ENCODE assay signal across 7 mouse cellular contexts in genomic region chr6:122340349-122341000, GRCm38 (mm10). TPM values are rescaled to one million over a fixed set of nuclear protein-coding genes. Genes with fewer than 3 reads are reported as not detected.
DNase-seq lines count a peak whose midpoint lies in the region; ATAC-seq and TF ChIP-seq lines count a peak whose summit lies in the region.

TSS of gene Phc1 (minus strand) at chr6:122340561.

- H3K4me3 ChIP-seq in thymus, adult 2 months (ENCODE audit: control insufficient read depth, insufficient read depth, low read length): peak within 1 kb of the TSS; percentile 87
- H3K4me3 ChIP-seq in bone marrow macrophage, adult 2 months (ENCODE audit: insufficient read depth, low read length): peak within 1 kb of the TSS; percentile 97
- peak within 1 kb of the TSS; percentile 73 for H3K4me3 ChIP-seq in lung, embryonic 14.5 days (ENCODE audit: low read depth, low read length)
- peak within 1 kb of the TSS; percentile 83 for H3K4me3 ChIP-seq in small intestine, adult 2 months (ENCODE audit: low read depth, low read length)

- H3K4me2 ChIP-seq in lung, embryonic 14.5 days: peak within 1 kb of the TSS; percentile 74

- H3K4me1 ChIP-seq in thymus, adult 2 months (replicated peaks; ENCODE audit: control insufficient read depth, insufficient read depth, low read length): no peaks in the 10 kb centered on the region
- H3K4me1 ChIP-seq in bone marrow macrophage, adult 2 months (ENCODE audit: control insufficient read depth, insufficient read depth, low read length): peaks cover 4% of the 10 kb centered on the region; the same call in 1 of the 2 replicates
- H3K4me1 ChIP-seq in lung, embryonic 14.5 days (ENCODE audit: insufficient read depth): 0 out of 2 replicates have a peak, but pooled peaks cover 4% of the 10 kb centered on the region
- no peaks in the 10 kb centered on the region; the same call in 1 of the 2 replicates for H3K4me1 ChIP-seq in small intestine, adult 2 months (ENCODE audit: control insufficient read depth, insufficient read depth, insufficient read length, low read length)

- ATAC-seq in inflammation-experienced regulatory T-cells, adult 6 months: peak; percentile 51
- peak; percentile 17 for ATAC-seq in lung, embryonic 14.5 days (ENCODE audit: insufficient read depth)

- 5% methylated on average over 17 of the region's 17 CpGs for WGBS in thymus, adult 2 months
- WGBS in lung, embryonic 14.5 days: 1% methylated on average over 17 of the region's 17 CpGs
- 2% methylated on average over 17 of the region's 17 CpGs for WGBS in small intestine, adult 2 months

- no peaks in the 10 kb centered on the region for H3K36me3 ChIP-seq in thymus, adult 2 months (ENCODE audit: control insufficient read depth, insufficient read depth, low read length)
- peaks cover 12% of the 10 kb centered on the region for H3K36me3 ChIP-seq in lung, embryonic 14.5 days (ENCODE audit: insufficient read depth)
- no peaks in the 10 kb centered on the region for H3K36me3 ChIP-seq in small intestine, adult 2 months (ENCODE audit: control insufficient read depth, insufficient read depth, low read length)

- H3K9me3 ChIP-seq in lung, embryonic 14.5 days (ENCODE audit: low read depth, low read length): no peaks in the 10 kb centered on the region

- peak within 1 kb of the TSS; percentile 91 for H3K27ac ChIP-seq in thymus, adult 2 months (ENCODE audit: control insufficient read depth, insufficient read depth, low read length)
- no peak within 1 kb of the TSS for H3K27ac ChIP-seq in bone marrow macrophage, adult 2 months (ENCODE audit: insufficient read depth, low read depth, low read length)
- peak within 1 kb of the TSS; percentile 92 for H3K27ac ChIP-seq in lung, embryonic 14.5 days (ENCODE audit: low read depth)
- H3K27ac ChIP-seq in small intestine, adult 2 months (ENCODE audit: insufficient read depth, low read depth, low read length): 0 out of 2 replicates have a peak within 1 kb of the TSS, but pooled peaks have one; percentile 18

- TF ChIP-seq POLR2A in thymus, adult 2 months (IDR thresholded peaks at IDR 0.05; ENCODE audit: control insufficient read depth, extremely low read depth, insufficient read depth, low read length, poor library complexity): no peak
- no peak for TF ChIP-seq POLR2A in bone marrow macrophage, adult 2 months (IDR thresholded peaks at IDR 0.05; ENCODE audit: borderline replicate concordance, low read depth, low read length)
- no peak for TF ChIP-seq POLR2A in small intestine, adult 2 months (IDR thresholded peaks at IDR 0.05; ENCODE audit: low read depth, low read length)

- TF ChIP-seq CTCF in thymus, adult 2 months (IDR thresholded peaks at IDR 0.05; ENCODE audit: borderline replicate concordance, control insufficient read depth, extremely low read depth, insufficient read depth, low read length, poor library complexity): no peak
- TF ChIP-seq CTCF in bone marrow macrophage, adult 2 months (IDR thresholded peaks at IDR 0.05; ENCODE audit: low read depth, low read length): no peak
- no peak for TF ChIP-seq CTCF in lung, embryonic 14.5 days (IDR thresholded peaks at IDR 0.05; ENCODE audit: low read depth)
- TF ChIP-seq CTCF in small intestine, adult 2 months (IDR thresholded peaks at IDR 0.05; ENCODE audit: extremely low read depth, insufficient read length, insufficient replicate concordance, low read depth, low read length): no peak

- peak within 1 kb of the TSS; percentile 69 for H3K9ac ChIP-seq in lung, embryonic 14.5 days

- DNase-seq in thymus, adult 2 months: no peak
- DNase-seq in thymus, postnatal 10 days (ENCODE audit: low spot score in 2 of 2): no peak
- no peak for DNase-seq in gastrocnemius, postnatal 25 days
- DNase-seq in lung, embryonic 14.5 days: peak; percentile 76

- H3K27me3 ChIP-seq in thymus, adult 2 months (ENCODE audit: control insufficient read depth, insufficient read depth, low read length): no peaks in the 10 kb centered on the region
- no peaks in the 10 kb centered on the region for H3K27me3 ChIP-seq in lung, embryonic 14.5 days (ENCODE audit: insufficient read depth, low read length)
- H3K27me3 ChIP-seq in small intestine, adult 2 months (ENCODE audit: control insufficient read depth, insufficient read depth, low read length): no peaks in the 10 kb centered on the region

RNA-seq across cellular contexts. Expression of gene Phc1, which starts in this region (rescaled TPM):
- 107 TPM in 2 replicates for polyA plus RNA-seq in thymus, adult 2 months (2012; rRNA removed)
- polyA plus RNA-seq in bone marrow macrophage, adult 2 months (2012; ENCODE audit: insufficient read depth, insufficient read length, missing spikeins): 10.2 and 11.2 TPM in 2 replicates
- 10 to 100 TPM; 16.1 to 17.6 TPM for total RNA-seq in gastrocnemius, postnatal 25 days (2021)
- 1 to 10 TPM; 6.3 to 7.6 (median 6.7) TPM for polyA plus RNA-seq in inflammation-experienced regulatory T-cells, adult 6 months (2017; shearing (Covaris generic))
- polyA plus RNA-seq in lung, embryonic 14.5 days (2014; fragmentation: Nextera tagmentation; extraction: Ambion mirVana): 23.8 and 26.8 TPM in 2 replicates
- 10.5 and 13.6 TPM in 2 replicates for polyA plus RNA-seq in small intestine, adult 2 months (2012; rRNA removed)
